Mouse (Mus musculus): Measurements from ENCODE around the gene Ppargc1a.

DNA sequence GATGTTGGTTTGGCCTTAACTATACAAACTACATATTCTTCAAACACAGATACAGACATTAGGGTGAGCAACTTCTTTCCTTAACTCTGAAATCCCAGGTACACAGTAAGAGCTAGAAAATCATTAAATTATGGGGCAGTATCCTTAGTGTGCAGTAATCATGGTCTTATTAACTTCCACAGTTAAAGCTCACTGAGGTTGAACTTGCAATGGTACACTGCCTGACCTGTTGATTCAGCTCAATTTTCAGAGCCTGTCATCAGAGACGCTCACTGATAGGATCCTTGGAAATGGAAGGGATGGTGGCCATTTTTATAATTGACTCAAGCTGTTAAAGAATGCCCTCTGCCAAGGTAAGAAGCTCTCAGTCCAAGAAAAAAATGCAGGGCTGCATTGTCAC is 49.4 kb upstream of the Ppargc1a start:
- TF ChIP-seq CTCF (conservative IDR thresholded peaks at IDR 0.05; ENCODE audit: insufficient read depth, insufficient read length, low read depth, low read length): no peak
- no peak for TF ChIP-seq POLR2A (IDR thresholded peaks at IDR 0.05; ENCODE audit: low read depth, low read length)

All from kidney, adult 2 months (tissue).